Mouse (Mus musculus) brain, embryonic 14.5 days (tissue): Measurements from ENCODE around the gene Cd300e.

Experiments used
- CTCF ChIP-seq: fragments of 200-500 bp; IDR thresholded peaks from 2 replicates; pipeline ENCODE4 v1.5.1; 2012; ENCODE audit warnings: inconsistent platforms, mild to moderate bottlenecking, moderate library complexity, borderline replicate concordance; ENCODE audit not compliant: insufficient read depth, insufficient read length; ENCODE audit errors: extremely low read depth
- POLR2A ChIP-seq: fragments of 200-500 bp; IDR thresholded peaks from 2 replicates; pipeline ENCODE4 v1.6.1; 2012; ENCODE audit warnings: mild to moderate bottlenecking, inconsistent platforms, borderline replicate concordance; ENCODE audit not compliant: poor library complexity, insufficient read depth, insufficient read length, severe bottlenecking; ENCODE audit errors: extremely low read depth

DNA sequence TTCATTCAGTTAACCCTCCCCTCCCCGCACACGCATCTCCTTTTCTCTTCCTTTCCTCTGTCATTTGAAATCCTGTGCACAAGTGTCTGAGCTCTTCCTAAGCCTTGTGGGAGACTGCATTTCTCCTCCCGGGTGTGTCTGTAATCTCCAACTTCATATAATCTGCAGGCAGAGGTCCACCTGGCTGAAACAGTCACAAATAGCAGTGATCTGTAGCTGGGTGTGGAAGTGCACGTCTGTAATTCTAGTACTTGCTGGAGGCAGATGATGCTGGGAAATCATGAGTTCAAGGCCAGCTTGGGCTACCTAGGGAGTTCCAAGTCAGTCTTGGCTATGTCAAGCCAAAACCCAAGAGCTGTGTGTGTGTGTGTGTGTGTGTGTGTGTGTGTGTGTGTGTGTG, 30.2 kb upstream of the Cd300e start:
- TF ChIP-seq CTCF, result no peak
- TF ChIP-seq POLR2A, result no peak
